Mouse (Mus musculus) lung, postnatal 36 days (tissue): Measurements from ENCODE around the gene Nostrin.

Source experiments
- DNase-seq: peaks from one replicate; pipeline ENCODE4 v3.0.0; 2022; ENCODE audit warnings: mixed read lengths

Gene Nostrin

GRCm38 (mm10) chr2:69135661-69136576, at the start of gene Nostrin:
TSS of gene Nostrin (plus strand) at chr2:69135800.
- DNase-seq, result peak; percentile 86

DNA sequence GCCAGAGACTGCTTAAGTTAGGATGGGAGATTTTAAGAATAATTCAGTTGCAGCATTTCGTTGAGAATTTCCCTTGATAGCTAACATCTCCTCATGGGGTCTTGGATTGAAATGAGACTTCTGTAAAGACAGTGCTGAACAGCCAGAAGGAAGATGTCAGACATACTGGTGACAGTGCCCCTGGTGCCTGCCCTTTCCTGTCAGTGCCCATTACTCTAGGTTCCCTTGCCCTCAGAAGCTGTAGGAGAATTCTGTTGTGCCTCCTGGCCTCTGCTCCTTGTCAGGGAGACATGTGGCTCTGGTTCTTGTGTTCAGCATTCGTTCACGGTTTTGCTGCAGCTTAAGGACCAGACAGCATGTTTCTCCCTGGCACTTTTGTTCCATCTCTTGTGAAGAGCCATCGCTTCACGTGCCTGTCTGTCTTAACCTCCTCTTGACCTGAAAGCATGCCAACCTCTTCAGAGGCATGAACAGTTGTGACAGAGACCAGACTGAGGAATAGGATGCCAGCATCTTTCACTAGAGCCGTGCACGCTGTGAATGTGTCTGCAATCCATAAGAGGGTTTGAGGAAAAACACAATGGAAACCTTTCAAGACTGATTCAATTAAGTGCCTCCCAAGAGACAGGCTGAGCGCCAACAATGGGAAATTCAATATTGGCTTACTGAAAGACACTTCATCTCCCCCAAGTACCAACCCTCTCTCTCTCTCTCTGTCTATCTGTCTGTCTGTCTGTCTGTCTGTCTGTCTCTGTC, 48.9 kb upstream of the Nostrin start:
- no peak for DNase-seq

GRCm38 (mm10) chr2:69095836-69096235, 39.8 kb upstream of the Nostrin start:
- no peak for DNase-seq

GRCm38 (mm10) chr2:69096821-69097220, 38.8 kb upstream of the Nostrin start:
- no peak for DNase-seq

- DNase-seq, result no peak
These were observed 38.1 kb upstream of the Nostrin start for GRCm38 (mm10) chr2:69097526-69097925.

DNA sequence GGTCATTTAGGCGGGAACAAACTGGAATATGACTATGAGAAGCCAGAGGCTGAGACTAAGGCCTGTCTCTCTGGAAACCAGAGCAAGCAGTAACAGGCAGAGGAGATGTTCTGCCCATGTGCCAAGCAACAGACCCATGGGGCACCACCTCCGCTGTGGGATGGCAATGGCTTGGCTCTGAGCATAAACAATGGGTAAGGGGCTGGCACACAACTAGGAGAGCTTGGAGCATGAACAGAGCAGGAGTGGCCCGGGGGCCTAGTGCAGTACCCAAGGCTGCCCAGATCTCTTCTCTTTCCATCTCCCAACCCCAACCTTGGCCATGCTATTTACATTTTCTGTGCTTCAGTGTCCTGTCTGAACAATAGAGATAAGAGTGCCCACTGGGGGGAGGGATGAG, 36.9 kb upstream of the Nostrin start:
- DNase-seq, result no peak

- DNase-seq, result no peak
These were observed 36.5 kb upstream of the Nostrin start for GRCm38 (mm10) chr2:69099147-69099546.

DNA sequence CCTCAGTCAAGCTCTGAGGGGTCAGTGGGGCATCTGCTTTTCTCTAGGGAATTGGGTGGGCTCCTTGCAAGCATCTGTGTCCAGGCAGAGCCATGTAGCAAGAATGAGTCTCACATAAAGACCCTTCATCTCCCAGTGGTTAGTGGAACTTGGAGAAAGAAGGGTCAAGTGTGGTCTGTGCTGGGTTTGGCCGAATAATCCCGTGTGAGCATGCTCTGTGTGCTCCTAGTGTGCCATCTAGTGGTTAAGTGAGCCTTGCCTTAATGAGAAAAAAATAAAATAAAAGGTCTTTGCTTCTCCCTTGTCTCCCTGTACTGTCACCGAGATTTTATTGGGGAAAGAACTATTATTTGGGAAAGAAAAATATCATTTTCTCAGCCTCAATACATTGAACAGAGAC, 34.9 kb upstream of the Nostrin start:
- peak; percentile 68 for DNase-seq

GRCm38 (mm10) chr2:69103526-69103925, 32.1 kb upstream of the Nostrin start:
- DNase-seq, result no peak

GRCm38 (mm10) chr2:69104511-69105145, 31.0 kb upstream of the Nostrin start:
- no peak for DNase-seq

GRCm38 (mm10) chr2:69109246-69109645, 26.4 kb upstream of the Nostrin start:
- DNase-seq, result no peak

- DNase-seq, result no peak
These were observed 25.9 kb upstream of the Nostrin start for GRCm38 (mm10) chr2:69109710-69110109.

GRCm38 (mm10) chr2:69112609-69113008, 23.0 kb upstream of the Nostrin start:
- DNase-seq, result no peak

DNA sequence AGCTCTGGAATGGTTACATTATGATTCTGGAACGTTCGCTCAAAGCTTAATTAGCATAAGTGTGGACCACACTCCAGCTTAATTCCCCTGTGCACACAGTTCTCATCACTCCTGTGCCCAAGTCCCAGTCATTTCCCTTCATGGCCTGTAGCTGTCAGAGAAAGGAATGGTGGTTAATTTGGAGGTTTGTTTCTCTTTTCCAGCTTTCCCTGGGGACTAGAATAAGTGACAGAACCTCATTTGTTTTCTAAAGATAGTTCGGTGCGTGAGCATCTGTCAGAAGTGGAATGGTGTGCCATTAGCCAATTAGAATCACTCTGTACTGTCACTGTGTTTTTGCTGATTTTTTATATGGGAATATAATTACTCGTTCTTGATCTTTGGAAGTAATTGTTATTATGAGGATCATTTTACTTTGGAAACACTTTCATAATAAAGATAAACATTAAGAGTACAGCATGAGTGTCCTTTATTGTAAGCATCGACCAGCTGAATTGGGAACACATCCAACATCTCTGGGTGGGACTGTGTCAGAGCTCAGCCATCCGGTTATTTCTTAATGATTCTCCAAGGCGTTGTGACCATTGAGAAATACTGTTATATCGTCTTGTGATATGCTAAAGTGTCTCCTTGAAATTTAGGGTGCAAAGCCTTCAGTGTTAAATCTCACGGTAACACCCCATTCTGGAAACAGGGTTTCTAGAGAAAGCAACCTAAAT, 21.6 kb upstream of the Nostrin start:
- DNase-seq, result peak; percentile 69

DNA sequence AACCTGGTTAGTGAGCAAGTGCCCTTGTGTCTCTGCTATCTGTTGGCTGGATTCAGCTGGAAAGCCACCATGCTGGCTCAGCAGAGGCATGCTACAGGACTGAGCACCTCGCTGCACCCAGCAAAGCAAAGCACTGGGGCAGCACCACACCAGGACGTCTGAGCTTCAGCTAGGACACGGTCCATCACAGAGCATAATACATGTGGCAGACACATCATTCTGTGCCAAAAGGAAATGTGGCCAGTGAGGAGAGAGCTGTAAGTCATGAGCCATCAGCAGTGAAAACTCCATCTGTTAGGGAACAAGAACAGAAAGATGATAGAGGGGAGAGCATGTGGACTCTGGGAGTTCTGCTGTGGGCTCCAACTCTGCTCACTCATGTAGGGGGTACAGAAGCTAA, 19.7 kb upstream of the Nostrin start:
- no peak for DNase-seq

DNA sequence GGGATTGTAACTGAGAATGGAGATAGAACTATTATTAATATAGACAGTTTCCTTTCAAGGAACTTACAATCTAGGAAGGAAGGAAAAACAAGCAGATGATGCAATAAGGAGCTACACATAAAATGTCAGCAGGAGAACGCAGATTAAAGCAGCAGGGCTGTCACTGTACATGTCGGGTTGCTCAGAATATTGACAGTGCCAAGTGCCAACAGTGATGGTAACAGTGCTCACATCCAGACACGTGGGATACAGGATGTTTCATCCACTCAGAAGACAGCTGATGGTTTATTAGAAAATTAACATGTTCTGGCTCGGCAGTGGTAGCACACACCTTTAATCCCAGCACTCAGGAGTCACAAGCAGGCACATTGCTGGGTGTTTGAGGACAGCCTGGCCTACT, 18.8 kb upstream of the Nostrin start:
- DNase-seq, result no peak

DNA sequence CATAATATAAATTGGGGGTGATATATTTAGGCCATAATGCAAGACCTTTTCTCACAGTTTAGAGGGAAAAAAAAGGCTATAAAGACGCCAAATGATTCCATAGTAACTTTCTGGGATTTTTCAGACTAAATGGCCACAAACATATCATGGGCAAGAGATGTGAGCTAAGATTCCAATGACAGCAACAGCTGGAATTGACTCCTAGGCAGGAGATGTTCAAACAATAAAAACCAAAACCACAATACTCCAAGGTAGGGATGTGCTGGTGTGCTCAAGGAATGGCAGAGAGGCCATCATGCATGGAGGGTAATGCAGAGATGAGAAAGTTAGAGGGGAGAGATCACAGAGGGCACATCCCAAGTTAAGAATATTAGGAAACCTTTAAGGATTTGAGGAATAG, 16.6 kb upstream of the Nostrin start:
- DNase-seq, result no peak

DNA sequence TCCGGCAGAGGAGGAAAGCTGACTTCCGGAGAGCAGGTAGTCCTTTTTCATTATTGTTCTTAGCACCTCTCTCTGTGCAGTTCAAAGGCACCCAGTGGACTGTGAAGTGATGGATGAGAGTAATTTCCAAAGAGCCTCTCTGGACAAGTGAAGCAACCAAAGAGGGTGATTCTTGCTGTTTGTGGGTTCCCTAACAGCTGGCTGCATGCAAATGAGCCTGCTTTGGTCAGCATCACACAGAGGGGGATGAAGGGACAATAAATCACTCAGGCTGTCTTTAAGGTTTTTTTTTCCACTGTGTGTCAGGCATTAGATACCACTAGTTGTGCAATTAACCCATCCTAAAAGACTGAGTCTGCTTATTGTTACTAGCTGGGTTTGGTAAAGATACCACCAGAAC, 15.9 kb upstream of the Nostrin start:
- DNase-seq, result no peak

GRCm38 (mm10) chr2:69121681-69122080, 13.9 kb upstream of the Nostrin start:
- DNase-seq, result no peak

- DNase-seq, result no peak
These were observed 10.2 kb upstream of the Nostrin start for GRCm38 (mm10) chr2:69125425-69125824.

DNA sequence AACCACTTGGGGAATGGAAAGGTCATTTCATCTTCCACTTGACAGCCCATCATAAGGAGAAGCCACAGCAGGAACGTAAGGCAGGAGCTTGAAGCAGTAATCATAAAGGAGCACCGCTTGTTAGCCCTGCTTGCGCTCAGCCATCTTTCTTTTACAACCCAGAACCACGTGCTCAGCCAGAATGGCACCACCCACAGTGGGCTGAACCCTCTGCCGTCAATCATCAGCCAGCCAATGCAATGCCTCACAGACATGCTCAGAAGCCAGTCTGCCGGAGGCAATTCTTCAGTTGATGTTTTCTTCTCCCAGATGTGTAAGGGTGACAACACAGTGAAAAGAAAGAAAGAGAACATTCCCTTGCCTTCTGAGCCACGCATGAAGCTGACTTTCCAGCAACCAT, 7.3 kb upstream of the Nostrin start:
- peak; percentile 63 for DNase-seq

DNA sequence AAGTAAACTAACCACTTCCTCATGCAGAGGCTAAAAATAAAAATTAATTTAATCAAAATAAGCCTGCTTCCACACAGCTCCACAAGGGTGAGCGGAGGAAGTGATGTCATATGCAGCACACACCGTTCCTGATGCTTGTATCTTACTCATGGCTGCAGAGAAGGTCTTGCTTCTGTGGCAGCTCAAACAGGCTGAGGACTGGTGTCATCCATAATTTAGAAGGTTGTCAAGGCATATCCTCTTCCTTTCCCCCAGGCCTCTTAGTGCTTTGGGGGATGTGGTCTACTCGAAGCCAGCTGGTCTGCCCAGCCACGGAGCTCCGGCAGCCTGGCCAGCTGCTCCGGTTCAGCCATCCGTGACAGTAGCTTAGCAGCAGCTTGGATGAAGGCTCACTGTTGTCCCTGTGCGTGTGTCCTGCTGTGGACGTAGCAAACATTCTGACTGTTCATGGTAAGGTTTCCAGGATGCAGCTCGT, 6.6 kb upstream of the Nostrin start:
- DNase-seq, result peak; percentile 56
